29 mouse cellular contexts compared by ENCODE assay signal in genomic region chr6:147076878-147077277, GRCm38 (mm10). TPM values are rescaled to one million over a fixed set of nuclear protein-coding genes. Genes with fewer than 3 reads are reported as not detected.
DNase-seq lines count a peak whose midpoint lies in the region; ATAC-seq lines count a peak whose summit lies in the region.
"Had no signal": no experiment of that assay in that cellular context is flagged by ENCODE, and none has a peak within 500 bp of the region (broad histone marks: within the 10 kb centered on the region; RNA-seq: fewer than 3 reads in every experiment).

No protein-coding gene starts in this region.

- H3K4me3 ChIP-seq in midbrain, embryonic 11.5 days (ENCODE audit: low read depth, low read length) = no peak overlapping the region
- no peak overlapping the region for H3K4me3 ChIP-seq in midbrain, embryonic 10.5 days
- H3K4me3 ChIP-seq in forebrain, embryonic 14.5 days (ENCODE audit: low read depth, low read length) = no peak overlapping the region
- no peak overlapping the region for H3K4me3 ChIP-seq in embryonic facial prominence, embryonic 10.5 days
- H3K4me3 ChIP-seq: embryonic facial prominence, embryonic 13.5 days; hindbrain, embryonic 13.5 days; midbrain, embryonic 15.5 days; myocyte had no signal

- H3K4me1 ChIP-seq in midbrain, embryonic 11.5 days (ENCODE audit: control insufficient read depth, insufficient read depth, low read length) = no peaks in the 10 kb centered on the region
- H3K4me1 ChIP-seq in midbrain, embryonic 10.5 days = no peaks in the 10 kb centered on the region
- no peaks in the 10 kb centered on the region for H3K4me1 ChIP-seq in forebrain, embryonic 14.5 days (ENCODE audit: control insufficient read depth, insufficient read depth, low read length)
- H3K4me1 ChIP-seq in embryonic facial prominence, embryonic 10.5 days = no peaks in the 10 kb centered on the region
- H3K4me1 ChIP-seq: embryonic facial prominence, embryonic 13.5 days; hindbrain, embryonic 13.5 days; midbrain, embryonic 15.5 days had no signal

- no peaks in the 10 kb centered on the region for H3K36me3 ChIP-seq in midbrain, embryonic 11.5 days (ENCODE audit: control insufficient read depth, insufficient read depth, low read length)
- H3K36me3 ChIP-seq in midbrain, embryonic 10.5 days = peaks cover 35% of the 10 kb centered on the region
- peaks cover 8% of the 10 kb centered on the region; the same call in 1 of the 2 replicates for H3K36me3 ChIP-seq in forebrain, embryonic 14.5 days (ENCODE audit: control insufficient read depth, insufficient read depth, low read length)
- peaks cover 36% of the 10 kb centered on the region for H3K36me3 ChIP-seq in embryonic facial prominence, embryonic 10.5 days (replicated peaks)

- 80% methylated on average over 8 of the region's 8 CpGs for WGBS in midbrain, embryonic 11.5 days
- WGBS in midbrain, embryonic 10.5 days = 84% methylated on average over 8 of the region's 8 CpGs
- WGBS in forebrain, embryonic 14.5 days = 75% methylated on average over 8 of the region's 8 CpGs
- 87% methylated on average over 8 of the region's 8 CpGs for WGBS in embryonic facial prominence, embryonic 10.5 days

- no peaks in the 10 kb centered on the region for H3K9me3 ChIP-seq in midbrain, embryonic 11.5 days (ENCODE audit: control insufficient read depth, low read length)
- H3K9me3 ChIP-seq in midbrain, embryonic 10.5 days (replicated peaks) = no peaks in the 10 kb centered on the region
- no peaks in the 10 kb centered on the region for H3K9me3 ChIP-seq in forebrain, embryonic 14.5 days (replicated peaks; ENCODE audit: control insufficient read depth, low read length)
- no peaks in the 10 kb centered on the region for H3K9me3 ChIP-seq in embryonic facial prominence, embryonic 10.5 days
- H3K9me3 ChIP-seq: embryonic facial prominence, embryonic 13.5 days; G1E; hindbrain, embryonic 13.5 days; midbrain, embryonic 15.5 days had no signal

- H3K4me2 ChIP-seq in midbrain, embryonic 11.5 days = no peak overlapping the region
- no peak overlapping the region for H3K4me2 ChIP-seq in forebrain, embryonic 14.5 days (ENCODE audit: low read length)
- H3K4me2 ChIP-seq: embryonic facial prominence, embryonic 13.5 days; hindbrain, embryonic 13.5 days; lung, embryonic 14.5 days; midbrain, embryonic 15.5 days had no signal

- H3K27me3 ChIP-seq in midbrain, embryonic 11.5 days (ENCODE audit: control insufficient read depth, insufficient read depth, low read length) = no peaks in the 10 kb centered on the region
- H3K27me3 ChIP-seq in midbrain, embryonic 10.5 days (ENCODE audit: low read depth, poor library complexity, severe bottlenecking) = no peaks in the 10 kb centered on the region
- no peaks in the 10 kb centered on the region for H3K27me3 ChIP-seq in forebrain, embryonic 14.5 days (replicated peaks; ENCODE audit: control insufficient read depth, insufficient read depth, low read length)
- H3K27me3 ChIP-seq in embryonic facial prominence, embryonic 10.5 days (replicated peaks; ENCODE audit: low read depth, poor library complexity, severe bottlenecking) = no peaks in the 10 kb centered on the region
- H3K27me3 ChIP-seq: embryonic facial prominence, embryonic 13.5 days; hindbrain, embryonic 13.5 days; midbrain, embryonic 15.5 days; Patski had no signal

- peak; percentile 78; the same call in 1 of the 2 replicates for ATAC-seq in midbrain, embryonic 11.5 days (ENCODE audit: low FRiP score)
- peak; percentile 79 for ATAC-seq in forebrain, embryonic 14.5 days
- ATAC-seq: activated CD4-positive, CD25-positive, alpha-beta regulatory T cell, adult 4 months; CD4-positive, CD25-positive, alpha-beta regulatory T cell, adult 4 months; inflammation-experienced regulatory T-cells, adult 6 months; midbrain, embryonic 15.5 days; Patski had no signal

- no peak overlapping the region for H3K27ac ChIP-seq in midbrain, embryonic 11.5 days (ENCODE audit: low read depth, low read length)
- H3K27ac ChIP-seq in midbrain, embryonic 10.5 days (replicated peaks) = no peak overlapping the region
- H3K27ac ChIP-seq in forebrain, embryonic 14.5 days (ENCODE audit: low read depth, low read length) = no peak overlapping the region
- H3K27ac ChIP-seq in embryonic facial prominence, embryonic 10.5 days (replicated peaks) = no peak overlapping the region
- H3K27ac ChIP-seq: embryonic facial prominence, embryonic 13.5 days; hindbrain, embryonic 13.5 days; liver, embryonic 14.5 days; midbrain, embryonic 15.5 days had no signal

- H3K9ac ChIP-seq in midbrain, embryonic 11.5 days (ENCODE audit: low read length) = no peak overlapping the region
- no peak overlapping the region for H3K9ac ChIP-seq in forebrain, embryonic 14.5 days (ENCODE audit: low read length)
- H3K9ac ChIP-seq: embryonic facial prominence, embryonic 13.5 days; hindbrain, embryonic 13.5 days; liver, embryonic 14.5 days; lung, embryonic 14.5 days; midbrain, embryonic 15.5 days had no signal

- DNase-seq in midbrain, embryonic 11.5 days (ENCODE audit: low spot score, missing footprints) = no peak
- DNase-seq in midbrain, embryonic 10.5 days (ENCODE audit: low spot score) = no peak
- peak; percentile 94 for DNase-seq in ES-CJ7 (ENCODE audit: low read depth, low spot score)
- DNase-seq in WW6 (ENCODE audit: low read depth, low spot score) = peak; percentile 46
- peak; percentile 44 for DNase-seq in forebrain, embryonic 14.5 days (ENCODE audit: low spot score)
- DNase-seq in testis, postnatal 14 days (ENCODE audit: low spot score) = no peak
- DNase-seq in embryonic facial prominence, embryonic 10.5 days (ENCODE audit: low spot score) = no peak
- DNase-seq in frontal cortex, postnatal 10 days (ENCODE audit: low spot score in 2 of 2) = no peak
- DNase-seq: adrenal gland, adult 2 months; cerebellum, adult 9-10 months; embryo, embryonic 11 days; gastrocnemius, postnatal 14 days; kidney, adult 11 months; kidney, postnatal 14 days; layer of hippocampus, adult 9-11 months; liver; lung, embryonic 14.5 days; retina, postnatal 1 day; right cerebral cortex, postnatal 14 days had no signal

RNA-seq across cellular contexts. Expression of gene Mansc4, which starts 10.0 kb away (rescaled TPM):
- polyA plus RNA-seq in midbrain, embryonic 11.5 days (2014; fragmentation: Nextera tagmentation; extraction: Ambion mirVana) = 0.72 and 0.83 TPM in 2 replicates
- 0.27 and 0.44 TPM in 2 replicates for polyA plus RNA-seq in midbrain, embryonic 10.5 days (2016; fragmentation: Nextera tagmentation; extraction: Ambion mirVana)
- 0.56 and 0.91 TPM in 2 replicates for polyA plus RNA-seq in forebrain, embryonic 14.5 days (2014; fragmentation: Nextera tagmentation; extraction: Ambion mirVana)
- polyA plus RNA-seq in embryonic facial prominence, embryonic 10.5 days (2016; fragmentation: Nextera tagmentation; extraction: Ambion mirVana) = 0.62 and 2.0 TPM in 2 replicates
- polyA plus RNA-seq: G1E; liver, embryonic 14.5 days had no signal

RNA-seq across cellular contexts. Expression of gene Klhl42, which starts 14.3 kb away (rescaled TPM):
- 8.6 and 9.3 TPM in 2 replicates for polyA plus RNA-seq in midbrain, embryonic 11.5 days (2014; fragmentation: Nextera tagmentation; extraction: Ambion mirVana)
- polyA plus RNA-seq in midbrain, embryonic 10.5 days (2016; fragmentation: Nextera tagmentation; extraction: Ambion mirVana) = 5.5 and 6.4 TPM in 2 replicates
- 6.3 and 7.5 TPM in 2 replicates for polyA plus RNA-seq in forebrain, embryonic 14.5 days (2014; fragmentation: Nextera tagmentation; extraction: Ambion mirVana)
- 6.5 and 6.8 TPM in 2 replicates for polyA plus RNA-seq in embryonic facial prominence, embryonic 10.5 days (2016; fragmentation: Nextera tagmentation; extraction: Ambion mirVana)

RNA-seq across cellular contexts. Expression of gene Mrps35, which starts 34.3 kb away (rescaled TPM):
- polyA plus RNA-seq in midbrain, embryonic 11.5 days (2014; fragmentation: Nextera tagmentation; extraction: Ambion mirVana) = 88.1 and 97.8 TPM in 2 replicates
- polyA plus RNA-seq in midbrain, embryonic 10.5 days (2016; fragmentation: Nextera tagmentation; extraction: Ambion mirVana) = 109 TPM in 2 replicates
- 108 and 119 TPM in 2 replicates for polyA plus RNA-seq in forebrain, embryonic 14.5 days (2014; fragmentation: Nextera tagmentation; extraction: Ambion mirVana)
- polyA plus RNA-seq in embryonic facial prominence, embryonic 10.5 days (2016; fragmentation: Nextera tagmentation; extraction: Ambion mirVana) = 109 and 122 TPM in 2 replicates

RNA-seq across cellular contexts. Expression of gene Rep15, which starts 44.5 kb away (rescaled TPM):
- 0.55 and 0.88 TPM in 2 replicates for polyA plus RNA-seq in midbrain, embryonic 11.5 days (2014; fragmentation: Nextera tagmentation; extraction: Ambion mirVana)
- 0.60 and 0.69 TPM in 2 replicates for polyA plus RNA-seq in midbrain, embryonic 10.5 days (2016; fragmentation: Nextera tagmentation; extraction: Ambion mirVana)
- 0.43 and 0.56 TPM in 2 replicates for polyA plus RNA-seq in forebrain, embryonic 14.5 days (2014; fragmentation: Nextera tagmentation; extraction: Ambion mirVana)
- 1.0 and 1.2 TPM in 2 replicates for polyA plus RNA-seq in embryonic facial prominence, embryonic 10.5 days (2016; fragmentation: Nextera tagmentation; extraction: Ambion mirVana)
- polyA plus RNA-seq: G1E had no signal

Comparison
In these comparisons a context has a peak if more than half of its experiments do, and no peak if none do; other contexts are left out.
1. DNase-seq: peak in ES-CJ7 (single experiment), WW6 (single experiment) and forebrain, embryonic 14.5 days (single experiment); none in midbrain, embryonic 11.5 days (single experiment), midbrain, embryonic 10.5 days (single experiment), testis, postnatal 14 days (single experiment), embryonic facial prominence, embryonic 10.5 days (single experiment) and frontal cortex, postnatal 10 days (0 of 2).